Mouse (Mus musculus): Measurements from ENCODE around the gene Fbxo9.

GRCm38 (mm10) chr9:78054298-78054697, 54.6 kb downstream of the Fbxo9 start:
- TF ChIP-seq CTCF (IDR thresholded peaks at IDR 0.05; ENCODE audit: extremely low read depth, insufficient read depth, low read length), result no peak
- TF ChIP-seq POLR2A (IDR thresholded peaks at IDR 0.05; ENCODE audit: extremely low read depth, insufficient read depth, low read length), result no peak
